Mouse (Mus musculus): ENCODE data around the gene Trappc4.

- TF ChIP-seq CTCF (IDR thresholded peaks at IDR 0.05; ENCODE audit: extremely low read depth, insufficient read depth, low read length) (no peak), POLR2A (IDR thresholded peaks at IDR 0.05; ENCODE audit: extremely low read depth, insufficient read depth, low read length) (no peak)
Observed at GRCm38 (mm10) chr9:44423576-44423975, 16.2 kb upstream of the Trappc4 start.

Data from cortical plate, adult 2 months (tissue).